Mouse (Mus musculus) retina, adult 2 months (tissue): ENCODE measurements around the gene Gpr62.

Experiments used
- DNase-seq: peaks from one replicate; pipeline ENCODE4 v3.0.0-alpha.2; 2012; ENCODE audit warnings: low read depth, low spot score

Gpr62 gene

DNA sequence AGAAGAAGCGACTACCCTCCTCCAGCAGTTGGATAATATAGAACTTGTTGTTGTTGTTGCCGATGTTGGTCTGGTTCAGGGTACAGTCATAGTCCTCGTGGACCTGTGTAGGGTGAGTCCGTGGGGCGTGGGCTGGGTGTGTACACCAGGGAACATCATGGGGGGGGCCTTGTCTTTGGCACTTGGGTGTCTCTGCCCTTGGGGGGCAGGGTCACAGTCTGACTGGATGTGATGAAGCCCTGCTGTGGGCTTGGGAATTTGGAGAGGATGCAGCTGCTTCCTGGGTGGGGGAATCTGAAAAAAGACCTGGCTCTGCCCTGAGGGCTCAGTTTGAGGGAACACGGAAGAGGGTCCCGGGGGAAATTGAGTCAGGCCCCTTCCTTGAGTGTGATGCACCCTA is 9.3 kb upstream of the Gpr62 start:
- no peak for DNase-seq

DNA sequence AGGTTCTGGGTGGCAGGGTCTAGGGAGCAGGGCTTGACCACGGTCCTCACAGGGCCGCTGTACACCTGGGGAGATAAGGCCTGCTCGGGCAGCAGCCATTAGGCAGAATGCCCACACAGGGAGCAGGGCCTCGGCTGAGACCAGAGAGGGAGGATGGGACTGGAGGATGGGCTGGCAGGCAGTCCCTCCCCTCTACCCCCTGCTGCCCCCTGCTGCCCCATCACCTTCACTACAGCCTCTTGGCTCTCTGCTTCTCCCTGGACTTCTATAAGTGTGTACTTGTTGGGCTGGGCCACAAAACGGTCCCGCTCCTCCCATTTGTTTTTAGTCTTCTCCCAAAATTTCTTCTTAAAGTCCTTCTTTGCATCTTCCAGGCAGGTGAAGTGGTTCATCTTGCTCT is 8.7 kb upstream of the Gpr62 start:
- DNase-seq: no peak

DNA sequence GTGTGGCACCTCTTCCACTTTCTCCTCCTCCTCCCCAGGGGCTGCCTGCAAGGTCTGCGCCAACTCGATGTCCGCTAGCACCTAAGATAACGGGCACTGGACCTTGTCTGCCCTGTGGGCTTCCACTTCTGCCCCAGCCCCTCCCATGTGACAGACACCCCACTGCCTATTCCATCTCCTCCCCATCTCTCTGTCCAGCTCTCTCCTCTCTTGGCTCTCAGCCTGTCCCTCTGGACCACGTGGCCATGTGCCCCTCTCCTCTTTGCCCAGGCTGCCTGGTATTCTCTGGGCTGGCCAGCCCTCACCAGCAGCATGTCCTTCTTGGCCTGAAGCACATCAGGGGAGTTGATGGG is 8.0 kb upstream of the Gpr62 start:
- DNase-seq: no peak

DNA sequence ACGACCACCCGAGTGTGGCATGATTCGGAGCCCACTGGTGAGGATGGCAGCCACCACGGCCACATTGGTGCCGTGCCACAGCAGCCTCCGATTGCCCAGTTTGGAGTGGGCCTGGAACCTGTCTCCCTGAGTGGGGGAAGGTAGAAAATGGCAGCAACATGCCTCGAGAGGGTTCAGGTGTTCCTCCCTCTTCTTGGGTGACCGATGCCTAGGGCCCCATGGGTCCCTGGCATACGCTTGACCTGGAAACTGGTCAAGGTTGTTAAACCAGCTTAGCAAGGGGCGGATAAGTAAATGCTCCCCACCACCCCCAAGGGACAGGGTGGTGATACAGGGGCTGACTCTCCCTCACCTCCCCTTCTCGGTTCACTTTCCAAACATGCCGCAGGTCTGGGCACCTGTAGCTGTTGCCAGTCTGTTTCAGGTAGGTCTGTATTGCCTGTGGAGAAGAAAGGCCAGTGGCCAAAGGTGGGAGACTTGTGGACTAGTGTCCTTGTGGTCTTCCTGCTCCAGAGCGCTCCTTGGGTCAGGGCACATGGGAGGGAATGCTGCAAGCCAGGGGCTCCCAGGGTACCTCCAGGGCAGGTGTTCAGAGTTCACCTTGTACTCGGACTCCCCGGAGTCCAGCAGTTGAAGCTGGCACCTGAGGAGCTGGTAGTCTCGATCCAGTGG is 7.5 kb upstream of the Gpr62 start:
- DNase-seq: no peak

DNA sequence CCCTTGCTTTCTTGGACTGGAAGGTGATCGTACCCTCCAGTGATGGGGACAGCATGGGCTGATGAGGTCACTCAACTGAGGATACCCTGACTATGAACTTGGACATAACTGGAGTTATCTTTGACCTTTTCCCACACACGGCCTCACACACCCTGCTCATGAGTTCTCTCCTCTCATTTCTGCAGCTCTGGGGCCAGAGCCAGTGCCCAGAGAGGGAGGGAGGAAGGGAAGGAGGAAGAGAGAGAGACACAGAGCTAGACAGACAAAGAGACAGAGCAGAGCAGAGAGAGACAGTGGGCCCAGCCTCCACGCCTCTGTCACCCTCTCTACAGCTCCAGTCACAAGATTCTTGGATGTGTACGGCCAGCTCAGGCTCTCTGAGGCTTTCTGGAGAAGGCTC is 6.6 kb upstream of the Gpr62 start:
- DNase-seq: no peak

DNA sequence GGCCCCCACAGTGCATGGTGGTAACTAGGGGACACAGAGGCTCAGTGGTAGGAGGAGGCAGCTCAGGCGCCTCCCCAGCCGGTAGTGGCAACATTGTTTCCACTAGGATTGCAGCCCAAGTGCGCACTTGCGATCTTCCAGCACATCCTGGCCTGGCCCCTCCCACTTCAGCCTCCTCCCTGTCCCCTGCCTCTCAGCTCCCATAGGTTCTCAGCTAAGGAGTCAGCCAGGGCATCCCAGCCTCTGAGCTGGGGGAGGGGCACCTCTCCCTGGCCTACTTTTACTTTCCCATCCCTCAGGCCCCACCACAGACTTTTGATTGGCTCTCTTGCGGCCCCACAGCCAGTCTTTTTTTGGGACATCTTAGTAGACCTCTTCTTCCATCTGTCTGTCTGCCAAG is 6.2 kb upstream of the Gpr62 start:
- no peak for DNase-seq

DNA sequence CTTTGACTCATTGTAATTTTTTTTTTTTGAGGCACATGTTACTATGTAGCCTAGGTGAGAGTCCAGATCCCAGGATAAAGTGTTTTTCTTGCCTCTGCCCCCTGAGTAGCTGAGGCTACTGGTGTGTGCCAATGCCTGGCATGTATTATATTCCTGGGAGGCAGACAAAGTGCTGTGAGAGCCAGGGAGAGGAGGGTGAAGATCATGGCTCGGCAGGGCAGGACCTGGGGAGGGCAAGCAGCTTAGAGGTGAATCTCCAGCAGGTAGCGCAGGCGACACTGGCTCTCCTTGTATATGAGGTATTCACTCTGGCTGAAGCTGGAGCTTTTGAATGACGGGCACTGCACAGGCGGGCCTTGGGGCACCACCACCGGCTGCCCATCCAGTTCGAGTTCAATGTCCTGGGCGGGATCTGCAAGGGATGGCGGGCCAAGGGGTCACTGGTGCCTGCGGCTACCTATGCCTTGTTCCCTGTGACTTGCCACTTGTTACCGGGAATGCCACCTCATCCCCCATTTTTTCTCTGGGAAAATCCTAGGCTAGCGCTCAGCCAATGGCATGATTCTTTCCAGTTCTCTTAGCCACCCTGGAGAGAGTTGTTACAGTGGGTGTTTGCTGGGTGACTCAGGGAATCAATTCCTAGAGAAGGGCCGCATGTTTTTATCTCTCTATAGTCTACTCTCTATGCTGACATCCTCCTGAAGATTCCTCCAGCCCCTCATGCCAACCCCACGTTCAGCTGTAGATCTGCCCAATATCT is 5.4 kb upstream of the Gpr62 start:
- DNase-seq: no peak

DNA sequence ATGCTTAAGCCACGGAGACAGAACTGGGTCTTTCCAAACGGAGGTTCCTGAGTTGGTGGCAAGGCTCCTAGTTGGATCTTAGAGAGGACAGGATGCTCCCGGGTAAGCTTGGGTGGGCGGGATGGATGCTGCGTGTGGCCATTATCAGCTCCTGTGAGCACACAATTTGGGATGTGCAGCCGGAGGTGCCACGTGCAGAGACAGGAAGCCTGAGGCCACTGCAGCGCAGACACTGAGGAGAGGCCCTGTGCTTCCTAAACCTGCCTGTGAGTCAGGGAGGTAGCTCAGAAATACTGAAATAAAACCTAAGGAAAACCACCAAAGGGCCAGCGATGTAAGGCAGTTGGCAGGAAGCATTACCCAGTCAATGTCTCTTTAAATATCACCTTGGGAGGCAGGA is 4.0 kb upstream of the Gpr62 start:
- DNase-seq: no peak

DNA sequence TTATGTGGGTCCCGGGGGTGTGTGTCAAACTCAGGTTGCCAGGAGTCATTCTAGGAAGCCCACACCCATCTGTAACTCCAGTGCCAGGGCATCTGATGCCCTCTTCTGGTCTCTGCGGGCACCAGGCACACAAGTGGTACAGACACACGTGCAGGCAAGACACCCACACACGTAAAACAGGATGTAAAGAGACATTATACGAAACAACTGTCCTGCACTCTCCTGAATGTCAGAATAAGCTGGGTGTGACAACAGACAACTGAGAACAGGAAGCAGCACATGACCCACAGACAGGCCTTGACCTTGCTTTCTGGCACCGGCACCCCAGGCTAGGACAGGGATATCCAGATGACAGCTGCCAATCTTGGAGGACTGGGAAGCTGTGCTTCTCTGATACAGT is 3.6 kb upstream of the Gpr62 start:
- no peak for DNase-seq

DNA sequence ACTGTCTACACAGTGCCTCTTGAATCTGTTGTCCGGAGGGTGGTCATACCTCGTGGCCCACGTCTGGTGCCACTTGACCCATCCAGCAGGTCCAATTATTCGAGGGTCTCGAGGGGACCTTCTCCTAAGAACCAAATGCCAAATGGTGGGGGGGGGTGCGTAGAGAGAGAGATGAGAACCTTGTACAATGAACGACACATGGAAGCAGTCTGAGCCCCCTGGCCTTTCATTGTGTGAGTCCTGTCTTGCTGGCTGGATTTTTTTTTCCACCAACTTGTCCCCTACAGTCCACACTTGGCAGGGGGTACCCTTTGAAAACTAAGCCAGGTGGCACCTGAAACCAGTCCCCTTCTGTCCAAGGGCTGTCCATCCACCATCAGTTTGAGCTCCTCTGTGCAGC is 2.0 kb upstream of the Gpr62 start:
- DNase-seq: no peak

DNA sequence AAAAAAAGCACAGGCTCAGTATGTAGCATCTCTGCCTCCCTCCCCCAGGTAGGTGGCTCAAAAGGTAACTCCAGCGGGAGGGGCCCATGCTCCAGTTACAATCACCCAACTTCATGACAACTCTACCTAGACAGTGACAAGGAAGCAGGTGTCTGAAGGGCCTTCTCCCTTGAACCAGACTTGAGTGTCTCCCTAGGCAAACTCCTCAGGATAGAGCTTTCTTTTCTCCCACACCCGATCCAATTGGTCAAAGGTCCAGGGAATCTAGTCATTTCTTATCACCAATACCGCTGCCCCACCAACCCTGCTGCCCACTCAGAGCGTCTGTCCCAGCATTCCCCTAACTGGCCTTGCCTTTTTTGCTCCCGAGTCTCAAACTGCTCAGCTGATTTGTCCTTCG is 983 bp upstream of the Gpr62 start:
- DNase-seq: no peak

DNA sequence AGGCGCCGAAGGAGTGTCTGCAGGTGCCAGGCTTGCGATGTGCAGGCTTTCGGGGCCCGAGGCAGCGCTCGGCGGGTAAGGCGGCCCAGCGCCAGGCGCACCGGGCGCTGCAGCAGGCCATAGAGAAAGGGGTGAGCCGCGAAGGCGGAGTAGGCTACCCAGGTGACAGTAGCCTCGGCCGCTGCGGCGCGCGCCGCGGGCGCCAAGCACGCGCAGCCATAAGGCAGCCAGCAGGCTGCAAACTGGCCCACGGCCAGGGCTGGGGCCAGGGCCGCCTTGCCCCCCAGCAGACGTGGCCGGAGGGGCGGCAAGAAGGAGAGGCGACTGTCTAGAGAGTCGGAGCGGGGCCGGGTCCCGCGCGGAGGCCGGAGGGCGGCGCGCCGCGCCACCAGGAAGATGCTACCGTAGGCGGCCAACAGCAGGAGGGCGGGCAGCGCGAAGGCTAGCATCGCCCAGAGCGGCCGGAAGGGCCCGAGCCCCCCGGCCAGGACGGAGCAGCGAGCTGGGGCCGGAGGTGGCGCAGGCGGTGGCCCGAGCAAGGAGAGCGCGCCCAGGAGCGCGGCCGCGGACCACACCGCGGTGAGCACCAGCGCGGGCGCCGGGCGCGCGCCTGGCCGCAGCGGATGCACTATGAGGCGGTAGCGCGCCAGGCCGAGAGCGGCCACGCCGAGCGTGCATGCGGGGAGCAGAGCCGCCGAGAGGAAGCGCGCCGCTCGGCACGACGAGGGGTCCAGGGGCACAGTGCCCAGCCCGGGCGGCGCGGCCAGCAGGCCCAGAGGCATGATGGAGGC is 792 bp downstream of the Gpr62 start:
- DNase-seq: no peak

DNA sequence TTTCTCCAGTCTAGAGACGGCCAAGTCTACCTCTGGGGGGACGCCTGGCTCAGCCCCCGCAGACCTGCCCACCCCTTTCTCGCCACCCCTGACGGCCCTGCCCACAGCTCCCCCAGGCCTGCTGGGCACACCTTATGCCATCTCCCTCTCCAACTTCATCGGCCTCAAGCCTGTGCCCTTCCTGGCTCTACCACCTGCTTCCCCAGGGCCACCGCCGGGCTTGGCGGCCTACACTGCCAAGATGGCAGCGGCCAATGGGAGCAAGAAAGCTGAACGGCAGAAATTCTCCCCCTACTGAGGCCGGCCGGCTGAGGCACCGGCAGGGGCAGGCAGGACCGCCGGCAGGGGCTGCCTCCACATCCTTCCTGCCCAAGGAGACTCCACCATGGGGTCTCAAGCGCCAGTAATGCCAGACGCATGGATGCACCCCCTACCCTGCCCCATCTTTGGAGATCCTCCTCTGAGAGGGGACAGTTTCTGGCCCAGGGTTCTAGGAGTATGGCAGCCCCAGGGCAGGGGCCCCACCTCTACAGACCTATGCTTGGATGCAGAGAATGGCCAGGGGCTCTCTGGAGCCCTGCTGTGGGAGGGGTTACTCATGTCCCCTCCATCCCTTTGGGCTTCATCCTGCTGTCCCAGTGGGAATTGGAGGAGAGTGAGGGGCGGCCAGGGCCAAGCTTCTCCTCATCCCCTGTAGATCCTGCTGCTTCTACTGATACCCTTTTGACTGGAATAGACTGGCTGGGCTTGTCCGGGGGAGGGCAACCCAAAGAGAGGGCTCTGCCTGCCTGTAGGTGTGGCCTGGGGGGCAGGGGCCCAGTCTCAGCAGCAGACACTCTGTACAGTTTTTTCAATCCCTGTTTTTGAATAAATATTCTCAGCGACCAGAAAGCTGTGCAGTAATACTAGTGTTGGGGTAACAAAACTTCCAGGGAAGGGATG is 2.3 kb downstream of the Gpr62 start:
- no peak for DNase-seq

DNA sequence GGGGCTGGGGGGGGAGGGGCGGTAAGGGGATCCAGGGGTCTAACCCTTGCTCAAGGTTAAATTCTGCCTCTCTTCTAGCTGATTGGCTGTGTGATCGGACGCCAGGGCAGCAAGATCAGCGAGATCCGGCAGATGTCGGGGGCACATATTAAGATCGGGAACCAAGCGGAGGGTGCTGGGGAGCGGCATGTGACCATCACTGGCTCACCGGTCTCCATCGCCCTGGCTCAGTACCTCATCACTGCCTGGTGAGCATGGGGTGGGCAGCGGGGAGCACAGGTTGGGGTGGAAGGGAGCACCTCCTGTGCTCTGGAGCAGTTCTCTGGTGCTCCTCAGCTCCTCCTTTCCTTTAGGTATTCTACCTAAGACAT is 3.3 kb downstream of the Gpr62 start:
- DNase-seq: no peak

DNA sequence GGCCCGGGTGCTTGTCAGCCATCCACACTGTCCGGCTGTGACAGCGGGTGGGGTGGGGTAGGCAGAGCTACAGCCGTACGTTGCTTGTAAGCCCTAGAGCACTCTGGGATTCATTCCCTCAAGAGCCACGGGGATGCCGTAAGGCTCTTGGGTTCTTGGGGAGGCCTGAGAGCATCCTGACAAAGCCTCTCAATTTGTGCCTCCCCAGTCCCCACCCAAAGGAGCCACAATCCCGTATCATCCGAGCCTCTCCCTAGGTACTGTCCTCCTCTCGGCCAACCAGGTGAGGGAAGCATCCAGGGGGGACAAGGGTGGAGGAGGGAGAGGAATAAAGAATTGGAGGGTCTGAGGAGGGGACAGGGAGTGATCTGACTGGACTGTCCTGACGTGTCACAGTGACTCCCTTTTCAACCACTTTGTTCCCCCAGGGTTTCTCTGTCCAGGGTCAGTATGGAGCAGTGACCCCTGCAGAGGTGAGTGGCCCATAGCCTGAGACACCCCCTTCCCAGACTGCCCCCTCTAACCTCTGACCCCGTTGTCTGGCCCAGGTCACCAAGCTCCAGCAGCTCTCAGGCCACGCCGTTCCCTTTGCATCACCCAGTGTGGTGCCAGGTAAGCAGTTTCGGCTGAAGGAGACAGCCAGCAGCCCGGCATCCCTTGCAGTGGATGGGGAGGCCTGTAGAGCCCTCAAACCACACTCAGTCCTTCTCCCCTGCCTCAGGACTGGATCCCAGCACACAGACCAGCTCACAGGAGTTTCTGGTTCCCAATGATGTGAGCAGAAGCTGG is 3.9 kb downstream of the Gpr62 start:
- DNase-seq: no peak

DNA sequence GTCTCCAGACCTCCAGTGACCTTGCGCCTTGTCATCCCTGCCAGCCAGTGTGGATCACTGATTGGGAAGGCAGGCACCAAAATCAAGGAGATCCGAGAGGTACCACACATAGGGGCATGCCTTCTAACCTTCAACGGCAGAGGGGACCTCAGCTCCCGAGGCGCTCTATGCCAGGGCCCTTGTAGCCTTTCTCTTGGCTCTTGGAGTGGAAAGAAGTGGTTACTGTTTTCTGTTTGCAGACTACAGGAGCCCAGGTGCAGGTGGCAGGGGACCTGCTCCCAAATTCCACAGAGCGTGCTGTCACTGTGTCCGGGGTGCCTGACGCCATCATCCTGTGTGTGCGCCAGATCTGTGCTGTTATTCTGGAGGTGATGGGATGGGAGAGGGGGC is 4.7 kb downstream of the Gpr62 start:
- no peak for DNase-seq

DNA sequence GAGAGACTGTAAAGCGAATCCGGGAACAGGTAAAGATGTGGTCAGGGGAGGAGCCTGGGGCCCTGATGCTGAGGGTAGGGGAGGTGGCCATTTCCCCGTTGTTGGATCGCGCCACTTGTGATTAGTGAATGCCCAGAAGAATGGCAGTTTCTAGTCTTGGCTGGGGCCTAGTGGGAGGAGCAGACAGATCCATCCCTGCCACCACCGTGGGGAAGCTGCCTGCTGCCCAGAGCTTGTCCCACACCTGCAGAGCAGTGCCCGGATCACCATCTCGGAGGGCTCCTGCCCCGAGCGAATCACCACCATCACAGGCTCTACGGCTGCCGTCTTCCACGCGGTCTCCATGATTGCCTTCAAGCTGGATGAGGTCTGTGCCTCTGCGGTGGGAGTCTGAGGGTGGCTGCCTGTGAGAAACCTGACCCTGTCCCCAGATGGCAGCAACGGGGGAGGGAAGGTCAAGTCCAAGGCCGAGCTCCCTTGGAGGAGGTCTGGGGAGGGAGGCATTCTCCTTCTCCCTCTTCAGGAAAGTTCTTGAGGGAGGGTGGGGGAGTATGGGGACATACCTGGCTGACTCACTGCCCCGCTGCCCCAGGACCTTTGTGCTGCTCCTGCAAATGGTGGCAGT is 5.2 kb downstream of the Gpr62 start:
- no peak for DNase-seq

DNA sequence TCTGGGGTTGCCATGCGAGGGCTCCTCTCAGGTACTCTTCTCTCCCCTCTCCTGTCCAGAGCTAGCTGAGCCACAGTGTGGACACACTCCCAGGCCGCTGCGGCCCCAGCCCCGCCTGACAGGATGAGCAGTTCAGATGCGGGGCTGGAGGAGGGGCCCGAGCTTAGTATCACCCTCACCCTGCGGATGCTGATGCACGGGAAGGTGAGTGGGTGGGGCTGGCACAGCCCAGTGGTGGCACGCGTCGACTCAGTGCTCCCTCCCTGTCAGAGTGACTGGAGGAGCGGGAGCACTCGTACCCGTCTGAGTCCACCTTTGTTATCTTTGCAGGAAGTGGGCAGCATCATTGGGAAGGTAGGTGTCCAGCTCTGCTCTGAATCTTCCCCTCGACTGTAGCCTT is 5.8 kb downstream of the Gpr62 start:
- no peak for DNase-seq

DNA sequence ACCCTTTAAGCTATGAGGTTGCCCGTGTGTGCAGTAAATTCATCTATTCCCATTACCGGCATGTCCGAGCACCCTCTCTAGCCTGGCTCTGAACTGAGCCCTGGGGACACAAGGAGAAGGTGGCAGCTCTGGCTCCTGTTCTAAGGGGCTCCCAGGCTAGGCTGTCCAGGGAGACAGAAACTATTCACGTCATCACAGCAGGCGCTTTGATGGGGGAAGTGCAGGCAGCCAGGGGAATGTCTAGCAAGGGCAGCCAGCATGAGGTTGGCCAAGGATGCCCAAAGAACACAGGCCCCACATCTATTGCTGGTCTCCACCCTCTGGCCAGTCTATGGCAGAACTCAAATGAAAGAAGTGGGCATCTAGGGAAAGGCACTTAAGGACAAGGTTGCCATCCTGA is 7.8 kb downstream of the Gpr62 start:
- no peak for DNase-seq

DNA sequence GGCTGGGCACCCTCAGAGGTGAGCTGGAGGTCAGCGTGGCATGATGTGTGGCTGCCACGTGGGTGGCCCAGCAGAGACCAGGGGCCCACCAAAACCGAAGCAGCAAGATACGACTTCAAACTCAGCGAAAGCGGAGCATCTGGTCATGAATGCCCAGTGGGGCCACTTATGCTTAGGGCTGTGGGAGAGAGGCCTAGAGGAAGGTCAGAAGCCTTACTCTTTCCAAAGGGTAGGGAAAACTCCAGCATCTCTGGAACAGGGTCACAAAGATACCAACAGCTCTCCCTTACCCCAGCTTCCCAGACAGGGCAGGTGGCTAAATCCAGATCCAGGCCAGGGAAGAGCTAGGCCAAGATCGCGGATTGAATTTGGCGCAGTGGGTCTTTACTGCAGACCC is 8.6 kb downstream of the Gpr62 start:
- no peak for DNase-seq
